Mouse (Mus musculus) megakaryocyte, embryonic 14.5 days (primary cell): ENCODE measurements around the gene Tgtp2.

Source experiments
- FLI1 ChIP-seq: IDR thresholded peaks from 2 replicates; pipeline ENCODE4 v1.6.1; 2012; ENCODE audit warnings: low read length, inconsistent platforms, mixed read lengths
- GATA1 ChIP-seq: IDR thresholded peaks from 3 replicates; pipeline ENCODE4 v1.6.1; 2012; ENCODE audit warnings: mixed read lengths, low read length, inconsistent platforms, borderline replicate concordance

DNA sequence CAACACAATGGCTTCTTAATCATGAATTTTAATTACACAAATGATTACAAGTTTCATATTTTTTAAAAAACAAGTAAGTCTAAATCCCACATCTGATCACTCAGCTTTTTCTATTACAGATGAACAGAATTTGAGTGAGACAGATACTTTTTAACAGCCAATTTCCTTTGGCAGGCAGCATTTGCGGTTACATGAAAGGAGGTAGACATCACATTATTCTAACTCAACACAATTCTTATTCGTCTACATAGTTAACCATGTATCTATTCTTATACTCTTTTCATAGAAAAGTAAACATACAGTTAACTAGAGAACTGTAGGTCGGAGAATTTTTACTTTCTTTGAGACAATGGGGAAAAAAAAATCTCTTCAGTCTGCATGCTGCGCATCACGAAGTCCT is 26.5 kb upstream of the Tgtp2 start:
- no peak for TF ChIP-seq GATA1
- TF ChIP-seq FLI1: no peak
